Mouse (Mus musculus) right cerebral cortex, postnatal 10 days (tissue): ENCODE data around the gene Fam171a1.
"Not testable (repeated sequence)": the region's sequence is repeated elsewhere in the genome, so short reads cannot be mapped to it uniquely, and the experiment has no call there.

Source experiments
- DNase-seq, 2 experiments: peaks; one replicate each; pipeline ENCODE4 v3.0.0; 2021; ENCODE audit warnings: low spot score in 2 of 2

The Fam171a1 gene

GRCm38 (mm10) chr2:3113866-3114265 lies at the start of gene Fam171a1:
Gene Fam171a1, plus strand, starts transcription at chr2:3114224.
- peak in 1 of 2 experiments; percentile 5 for DNase-seq

- DNase-seq = no peak
These were observed 44.9 kb upstream of the Fam171a1 start for GRCm38 (mm10) chr2:3069140-3069539.

GRCm38 (mm10) chr2:3088361-3088760 lies 25.7 kb upstream of the Fam171a1 start:
- DNase-seq = not testable (repeated sequence)

GRCm38 (mm10) chr2:3089274-3089673 lies 24.8 kb upstream of the Fam171a1 start:
- no peak for DNase-seq

GRCm38 (mm10) chr2:3096101-3096500 lies 17.9 kb upstream of the Fam171a1 start:
- DNase-seq = no peak

- no peak for DNase-seq
These were observed 14.1 kb upstream of the Fam171a1 start for GRCm38 (mm10) chr2:3099971-3100370.

- DNase-seq = no peak
These were observed 12.6 kb upstream of the Fam171a1 start for GRCm38 (mm10) chr2:3101292-3101957.

- DNase-seq = no peak
These were observed 11.7 kb upstream of the Fam171a1 start for GRCm38 (mm10) chr2:3102360-3102759.

GRCm38 (mm10) chr2:3107471-3107870 lies 6.6 kb upstream of the Fam171a1 start:
- no peak for DNase-seq

- DNase-seq = no peak
These were observed 5.6 kb upstream of the Fam171a1 start for GRCm38 (mm10) chr2:3108431-3108830.

- no peak for DNase-seq
These were observed 5.2 kb upstream of the Fam171a1 start for GRCm38 (mm10) chr2:3108834-3109233.

GRCm38 (mm10) chr2:3117855-3118202 lies 3.8 kb downstream of the Fam171a1 start:
- no peak for DNase-seq

- peak; percentile 91 to 93 for DNase-seq
These were observed 4.3 kb downstream of the Fam171a1 start for GRCm38 (mm10) chr2:3118203-3118941.

- peak in 1 of 2 experiments; percentile 29 for DNase-seq
These were observed 4.9 kb downstream of the Fam171a1 start for GRCm38 (mm10) chr2:3118969-3119368.

GRCm38 (mm10) chr2:3119371-3119935 lies 5.4 kb downstream of the Fam171a1 start:
- DNase-seq = peak in 1 of 2 experiments; percentile 25

GRCm38 (mm10) chr2:3122571-3122970 lies 8.5 kb downstream of the Fam171a1 start:
- DNase-seq = no peak

GRCm38 (mm10) chr2:3127256-3127883 lies 13.3 kb downstream of the Fam171a1 start:
- DNase-seq = no peak

- peak in 1 of 2 experiments; percentile 23 for DNase-seq
These were observed 14.4 kb downstream of the Fam171a1 start for GRCm38 (mm10) chr2:3128344-3128871.

- no peak for DNase-seq
These were observed 14.9 kb downstream of the Fam171a1 start for GRCm38 (mm10) chr2:3128910-3129309.

- no peak for DNase-seq
These were observed 18.4 kb downstream of the Fam171a1 start for GRCm38 (mm10) chr2:3132473-3132872.

- DNase-seq = no peak
These were observed 20.7 kb downstream of the Fam171a1 start for GRCm38 (mm10) chr2:3134580-3135296.

GRCm38 (mm10) chr2:3135297-3135684 lies 21.3 kb downstream of the Fam171a1 start:
- DNase-seq = no peak
